Mouse (Mus musculus): ENCODE measurements around the gene Shisa3.

- no peak for TF ChIP-seq POLR2A (IDR thresholded peaks at IDR 0.05; ENCODE audit: borderline replicate concordance, insufficient read depth, low read length)
- no peak for TF ChIP-seq CTCF (IDR thresholded peaks at IDR 0.05; ENCODE audit: borderline replicate concordance, insufficient read depth, low read depth, low read length)
Observed at GRCm38 (mm10) chr5:67640596-67641312, 33.1 kb downstream of the Shisa3 start.
